Mouse (Mus musculus): ENCODE measurements at regions not wholly inside any gene's neighbourhood (a gene's known extent, or its start where the extent isn't known, plus 50 kb on each side); places are given as distances from the start of the nearest gene placed in this dataset.

DNA sequence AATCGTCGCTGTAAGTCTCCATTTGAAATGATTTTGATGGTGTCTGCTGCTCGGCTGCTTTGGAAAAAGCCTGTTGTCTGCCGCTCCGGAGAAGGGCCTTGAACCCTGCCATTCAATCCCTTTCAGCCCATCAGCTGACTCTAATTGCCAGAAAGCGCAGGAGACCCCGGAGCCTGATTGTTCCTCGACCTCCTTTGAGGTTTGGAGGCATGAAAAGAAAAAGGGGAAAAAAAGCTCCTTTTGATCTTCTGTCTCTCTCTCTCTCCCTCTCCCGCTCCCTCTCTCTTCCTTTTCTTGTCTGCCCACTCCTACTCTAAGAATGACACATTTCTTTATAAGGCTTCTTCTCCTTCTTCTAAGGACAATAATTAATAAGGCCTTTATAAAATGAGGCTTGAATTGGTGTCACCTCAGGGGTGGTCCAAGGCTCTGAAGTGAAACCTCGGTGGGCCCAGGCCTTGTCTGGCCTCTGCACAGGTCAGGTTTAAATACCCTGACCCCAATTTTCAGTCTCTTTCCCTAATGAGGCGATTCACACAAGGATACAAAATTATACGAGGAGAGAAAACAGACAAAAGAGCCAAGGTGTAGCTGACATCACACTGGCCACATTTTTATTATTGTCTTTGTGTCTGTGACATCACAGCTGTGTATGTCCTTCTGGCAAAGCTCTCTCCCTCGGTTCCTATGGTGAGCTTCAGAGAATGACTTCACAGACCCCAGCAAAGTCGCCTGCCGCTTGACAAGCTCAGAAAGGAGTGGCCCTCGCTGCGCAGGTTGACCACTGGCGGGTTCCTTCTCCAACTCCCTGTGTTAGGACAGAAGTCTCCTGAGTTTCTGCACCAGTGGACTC, 787.4 kb downstream of the Nr2f2 start:
- Histone ChIP-seq H3K9me3 (replicated peaks; ENCODE audit: control insufficient read depth, low read length) (no peaks in the 10 kb centered on the region), H3K27ac (ENCODE audit: low read length) (no peak overlapping the region), H3K9ac (ENCODE audit: low read depth, low read length) (no peak overlapping the region), H3K27me3 (ENCODE audit: control insufficient read depth, insufficient read depth, low read depth, low read length) (no peaks in the 10 kb centered on the region), H3K4me1 (ENCODE audit: control insufficient read depth, low read depth, low read length) (no peaks in the 10 kb centered on the region), H3K4me3 (ENCODE audit: low read depth, low read length) (no peak overlapping the region), H3K4me2 (ENCODE audit: low read depth, low read length) (no peak overlapping the region), H3K36me3 (ENCODE audit: control insufficient read depth, insufficient read depth) (no peaks in the 10 kb centered on the region)
- 56% methylated on average over 18 of the region's 18 CpGs for WGBS (ENCODE audit: insufficient replicate concordance)
- no peak for ATAC-seq (ENCODE audit: low read depth)

DNA sequence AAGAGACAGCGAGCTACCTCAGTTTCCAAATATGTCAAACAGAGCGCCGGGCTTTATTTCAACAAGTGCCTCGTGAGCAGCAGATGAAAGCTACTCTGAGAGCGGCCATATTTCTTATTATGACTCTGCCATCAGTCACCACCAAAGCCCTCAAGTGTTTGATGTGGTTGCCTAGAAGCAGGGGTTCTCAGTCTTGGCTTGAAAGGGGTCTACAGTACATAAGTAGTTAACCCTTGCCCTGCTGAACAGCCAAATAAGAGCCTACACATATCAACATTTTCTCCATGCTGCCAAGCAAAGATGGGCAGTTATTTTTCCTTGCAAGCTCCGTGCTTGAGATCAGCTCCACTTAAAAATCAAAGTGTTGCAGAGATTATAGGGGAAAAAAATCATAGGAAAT, 788.8 kb downstream of the Nr2f2 start:
- Histone ChIP-seq H3K9me3 (replicated peaks; ENCODE audit: control insufficient read depth, low read length) (no peaks in the 10 kb centered on the region), H3K27me3 (ENCODE audit: control insufficient read depth, insufficient read depth, low read depth, low read length) (no peaks in the 10 kb centered on the region), H3K4me3 (ENCODE audit: low read depth, low read length) (no peak overlapping the region), H3K9ac (ENCODE audit: low read depth, low read length) (no peak overlapping the region), H3K4me2 (ENCODE audit: low read depth, low read length) (no peak overlapping the region), H3K36me3 (ENCODE audit: control insufficient read depth, insufficient read depth) (no peaks in the 10 kb centered on the region), H3K27ac (ENCODE audit: low read length) (no peak overlapping the region), H3K4me1 (ENCODE audit: control insufficient read depth, low read depth, low read length) (no peaks in the 10 kb centered on the region)
- WGBS (ENCODE audit: insufficient replicate concordance), result 61% methylated on average over 6 of the region's 6 CpGs
- ATAC-seq (ENCODE audit: low read depth), result no peak

DNA sequence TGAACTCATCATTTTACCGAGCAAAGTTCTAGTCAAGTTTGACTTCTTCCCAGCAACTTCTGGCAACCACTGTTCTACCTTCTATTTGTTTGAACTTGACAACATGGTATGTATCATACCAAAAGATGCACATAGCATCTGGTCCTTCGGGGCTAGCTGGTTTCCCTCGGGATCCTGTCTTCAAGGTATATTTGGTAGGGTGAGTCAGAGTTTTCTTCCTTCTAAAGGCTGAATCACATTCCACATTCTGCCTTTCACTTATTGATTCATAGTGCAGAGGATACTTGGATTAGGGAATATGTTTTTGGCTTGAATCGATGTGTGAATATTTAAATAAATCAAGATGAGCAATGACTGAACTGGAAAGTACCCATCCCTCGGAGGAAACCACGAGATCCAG, 789.9 kb downstream of the Nr2f2 start:
- WGBS (ENCODE audit: insufficient replicate concordance), result 65% methylated on average over 6 of the region's 6 CpGs
- no peak for ATAC-seq (ENCODE audit: low read depth)

DNA sequence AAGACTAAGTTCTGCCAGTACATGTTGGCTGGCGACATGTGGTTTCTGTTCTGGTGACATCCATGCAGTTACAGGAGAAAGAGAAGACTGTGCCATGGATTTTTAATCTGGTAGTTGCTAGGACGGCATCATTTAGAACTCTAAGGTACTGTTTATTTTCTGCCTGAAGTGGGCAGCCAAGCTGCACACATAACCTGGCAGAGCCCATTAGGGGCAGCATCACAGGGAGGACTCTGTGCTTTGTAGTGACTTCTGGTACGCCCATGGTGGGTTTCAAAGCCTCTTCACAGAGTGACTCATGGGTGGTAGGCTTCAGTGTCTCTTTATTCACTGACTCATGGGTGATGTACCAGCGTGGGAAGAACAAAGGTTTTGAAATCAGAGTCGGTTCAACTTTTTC, 792.8 kb downstream of the Nr2f2 start:
- no peak overlapping the region for H3K27ac ChIP-seq (ENCODE audit: low read length)
- no peaks in the 10 kb centered on the region for H3K36me3 ChIP-seq (ENCODE audit: control insufficient read depth, insufficient read depth)
- 59% methylated on average over 5 of the region's 5 CpGs for WGBS (ENCODE audit: insufficient replicate concordance)
- H3K4me3 ChIP-seq (ENCODE audit: low read depth, low read length), result no peak overlapping the region
- H3K27me3 ChIP-seq (ENCODE audit: control insufficient read depth, insufficient read depth, low read depth, low read length), result no peaks in the 10 kb centered on the region
- no peaks in the 10 kb centered on the region for H3K4me1 ChIP-seq (ENCODE audit: control insufficient read depth, low read depth, low read length)
- H3K4me2 ChIP-seq (ENCODE audit: low read depth, low read length), result no peak overlapping the region
- no peak overlapping the region for H3K9ac ChIP-seq (ENCODE audit: low read depth, low read length)
- H3K9me3 ChIP-seq (replicated peaks; ENCODE audit: control insufficient read depth, low read length), result no peaks in the 10 kb centered on the region
- no peak for ATAC-seq (ENCODE audit: low read depth)

More for the DNA sequence above, 789.9 kb downstream of the Nr2f2 start:
- Histone ChIP-seq H3K4me1 (ENCODE audit: control insufficient read depth, low read depth, low read length) (no peaks in the 10 kb centered on the region), H3K4me2 (ENCODE audit: low read depth, low read length) (no peak overlapping the region), H3K36me3 (ENCODE audit: control insufficient read depth, insufficient read depth) (no peaks in the 10 kb centered on the region), H3K27me3 (ENCODE audit: control insufficient read depth, insufficient read depth, low read depth, low read length) (no peaks in the 10 kb centered on the region), H3K9ac (ENCODE audit: low read depth, low read length) (no peak overlapping the region), H3K9me3 (replicated peaks; ENCODE audit: control insufficient read depth, low read length) (no peaks in the 10 kb centered on the region), H3K4me3 (ENCODE audit: low read depth, low read length) (no peak overlapping the region), H3K27ac (ENCODE audit: low read length) (no peak overlapping the region)

DNA sequence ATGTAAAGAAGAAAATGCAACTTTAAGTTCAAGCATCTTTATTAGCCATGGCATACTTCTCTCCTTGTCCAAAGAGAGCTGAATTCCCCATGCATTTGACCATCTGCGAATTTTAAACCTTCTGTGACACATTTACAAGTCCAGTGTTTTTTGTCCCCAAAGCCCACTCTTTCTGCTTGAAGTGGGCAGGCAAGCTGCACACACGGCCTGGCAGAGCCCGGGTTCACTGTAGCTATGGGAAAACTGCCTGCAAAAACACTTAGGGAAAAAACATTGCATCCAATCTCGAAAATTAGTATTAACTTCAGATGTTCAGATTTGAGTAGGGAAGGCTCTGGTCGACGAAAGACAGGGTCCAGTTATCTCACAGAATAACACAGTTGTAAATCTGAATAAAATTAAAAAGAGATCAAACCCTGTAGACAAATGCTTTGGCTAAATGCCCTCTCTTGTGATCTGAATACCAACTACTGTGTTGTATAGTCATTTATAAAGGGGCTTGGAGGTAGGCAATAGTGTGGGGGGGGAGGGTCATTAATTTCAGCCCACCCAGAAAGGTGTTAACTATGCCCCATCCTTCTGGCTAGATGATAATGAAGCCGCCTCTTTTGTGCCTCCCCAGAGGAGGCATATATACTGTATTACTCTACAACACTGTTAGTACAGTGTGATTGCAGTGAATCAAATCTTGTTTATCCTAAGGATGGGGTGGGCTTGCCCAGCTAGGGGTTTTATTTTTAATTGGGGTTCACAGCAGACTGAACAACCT, 793.7 kb downstream of the Nr2f2 start:
- H3K36me3 ChIP-seq (ENCODE audit: control insufficient read depth, insufficient read depth), result no peaks in the 10 kb centered on the region
- no peak overlapping the region for H3K9ac ChIP-seq (ENCODE audit: low read depth, low read length)
- H3K27me3 ChIP-seq (ENCODE audit: control insufficient read depth, insufficient read depth, low read depth, low read length), result no peaks in the 10 kb centered on the region
- H3K27ac ChIP-seq (ENCODE audit: low read length), result no peak overlapping the region
- H3K4me1 ChIP-seq (ENCODE audit: control insufficient read depth, low read depth, low read length), result no peaks in the 10 kb centered on the region
- 55% methylated on average over 7 of the region's 7 CpGs for WGBS (ENCODE audit: insufficient replicate concordance)
- H3K4me2 ChIP-seq (ENCODE audit: low read depth, low read length), result no peak overlapping the region
- no peaks in the 10 kb centered on the region for H3K9me3 ChIP-seq (replicated peaks; ENCODE audit: control insufficient read depth, low read length)
- no peak for ATAC-seq (ENCODE audit: low read depth)
- no peak overlapping the region for H3K4me3 ChIP-seq (ENCODE audit: low read depth, low read length)

DNA sequence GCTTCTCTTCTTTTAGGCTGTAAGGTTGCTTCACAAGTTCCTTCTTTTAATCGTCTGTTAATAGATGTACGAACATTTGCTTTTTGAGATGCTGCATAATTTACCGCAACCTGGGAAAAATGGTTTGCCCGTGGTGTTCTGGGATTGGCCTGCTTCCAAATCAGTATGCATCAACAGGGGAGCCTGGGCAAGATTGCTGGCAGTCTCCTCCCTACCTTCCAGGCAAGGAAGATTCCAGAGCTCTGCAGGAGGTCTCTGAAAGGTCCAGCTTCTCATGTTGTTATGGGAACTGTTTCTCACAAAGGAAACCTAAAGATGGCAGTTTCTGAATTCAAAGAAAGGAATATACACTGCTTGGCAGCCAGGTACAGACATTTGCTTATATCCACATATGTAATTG, 799.6 kb downstream of the Nr2f2 start:
- H3K4me2 ChIP-seq (ENCODE audit: low read depth, low read length), result no peak overlapping the region
- ATAC-seq (ENCODE audit: low read depth), result no peak
- H3K27me3 ChIP-seq (ENCODE audit: control insufficient read depth, insufficient read depth, low read depth, low read length), result no peaks in the 10 kb centered on the region
- H3K9me3 ChIP-seq (replicated peaks; ENCODE audit: control insufficient read depth, low read length), result no peaks in the 10 kb centered on the region
- 58% methylated on average over 4 of the region's 4 CpGs for WGBS (ENCODE audit: insufficient replicate concordance)
- H3K4me1 ChIP-seq (ENCODE audit: control insufficient read depth, low read depth, low read length), result no peaks in the 10 kb centered on the region
- H3K36me3 ChIP-seq (ENCODE audit: control insufficient read depth, insufficient read depth), result no peaks in the 10 kb centered on the region
- H3K4me3 ChIP-seq (ENCODE audit: low read depth, low read length), result no peak overlapping the region
- no peak overlapping the region for H3K27ac ChIP-seq (ENCODE audit: low read length)
- H3K9ac ChIP-seq (ENCODE audit: low read depth, low read length), result no peak overlapping the region

DNA sequence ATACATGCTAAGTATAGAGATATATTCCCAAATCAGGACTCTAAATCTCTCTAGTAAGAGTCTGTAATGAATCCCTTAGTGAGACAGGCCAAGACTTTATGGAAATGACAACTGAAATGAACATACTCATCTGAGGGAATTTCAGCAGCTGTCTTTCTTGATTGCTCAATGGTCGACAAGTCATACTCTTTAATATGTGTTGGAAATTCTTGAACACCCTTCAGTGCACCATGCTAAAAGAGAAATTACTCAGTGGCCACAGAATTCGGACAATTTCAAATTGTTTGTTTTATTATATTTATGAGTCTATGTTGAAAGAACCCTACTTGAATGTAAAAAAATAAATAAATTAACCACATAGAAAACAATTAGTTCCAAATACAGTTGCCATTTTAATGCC, 802.1 kb downstream of the Nr2f2 start:
- Histone ChIP-seq H3K27ac (ENCODE audit: low read length) (no peak overlapping the region), H3K9me3 (replicated peaks; ENCODE audit: control insufficient read depth, low read length) (no peaks in the 10 kb centered on the region), H3K27me3 (ENCODE audit: control insufficient read depth, insufficient read depth, low read depth, low read length) (no peaks in the 10 kb centered on the region), H3K4me3 (ENCODE audit: low read depth, low read length) (no peak overlapping the region), H3K4me2 (ENCODE audit: low read depth, low read length) (no peak overlapping the region), H3K4me1 (ENCODE audit: control insufficient read depth, low read depth, low read length) (no peaks in the 10 kb centered on the region), H3K9ac (ENCODE audit: low read depth, low read length) (no peak overlapping the region), H3K36me3 (ENCODE audit: control insufficient read depth, insufficient read depth) (no peaks in the 10 kb centered on the region)
- no peak for ATAC-seq (ENCODE audit: low read depth)
- 53% methylated on average over 2 of the region's 2 CpGs for WGBS (ENCODE audit: insufficient replicate concordance)

DNA sequence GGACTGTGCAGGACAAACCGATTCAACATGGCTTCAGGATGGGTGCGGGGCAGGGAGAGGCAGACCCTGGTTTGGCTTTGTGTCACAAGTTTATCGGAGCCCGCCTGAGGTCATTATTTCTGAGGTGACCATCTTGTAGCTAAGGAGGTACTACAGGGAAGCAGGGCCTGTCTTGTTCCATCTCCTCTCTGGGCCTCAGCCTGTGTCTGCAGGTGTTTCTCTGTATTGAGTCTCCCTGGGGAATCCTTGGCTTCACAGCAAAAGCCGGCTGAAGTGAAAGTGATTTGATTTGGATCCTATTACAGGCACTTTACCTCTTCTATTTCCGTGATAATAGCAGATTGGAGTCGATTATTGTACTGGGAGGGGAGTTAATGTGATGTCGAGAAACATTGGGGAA, 805.7 kb upstream of the Arrdc4 start:
- ATAC-seq (ENCODE audit: low read depth), result no peak
- Histone ChIP-seq H3K27ac (ENCODE audit: low read length) (no peak overlapping the region), H3K27me3 (ENCODE audit: control insufficient read depth, insufficient read depth, low read depth, low read length) (no peaks in the 10 kb centered on the region), H3K4me3 (ENCODE audit: low read depth, low read length) (no peak overlapping the region), H3K9ac (ENCODE audit: low read depth, low read length) (no peak overlapping the region), H3K4me1 (ENCODE audit: control insufficient read depth, low read depth, low read length) (no peaks in the 10 kb centered on the region), H3K9me3 (replicated peaks; ENCODE audit: control insufficient read depth, low read length) (no peaks in the 10 kb centered on the region), H3K4me2 (ENCODE audit: low read depth, low read length) (no peak overlapping the region), H3K36me3 (ENCODE audit: control insufficient read depth, insufficient read depth) (no peaks in the 10 kb centered on the region)
- WGBS (ENCODE audit: insufficient replicate concordance), result 57% methylated on average over 8 of the region's 8 CpGs

DNA sequence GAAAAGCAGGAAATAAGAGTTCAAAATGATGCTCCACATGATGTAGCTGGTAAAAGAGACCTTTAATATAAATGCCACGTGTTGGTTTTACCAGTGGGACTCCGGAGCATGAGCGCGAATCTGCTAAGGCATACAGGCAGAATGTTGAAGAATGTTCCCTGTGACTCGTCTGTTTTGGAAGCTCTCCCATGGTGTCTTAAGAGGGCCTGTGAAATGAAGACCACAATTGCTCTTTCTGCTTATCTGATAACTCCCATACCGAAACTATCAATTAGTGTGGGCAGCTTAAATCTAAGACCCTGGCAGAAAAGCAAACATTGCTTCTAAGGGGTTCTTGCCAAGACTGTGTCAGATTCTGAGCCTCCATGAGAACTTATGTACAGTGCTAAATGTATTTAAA, 804.9 kb upstream of the Arrdc4 start:
- Histone ChIP-seq H3K27ac (ENCODE audit: low read length) (no peak overlapping the region), H3K4me1 (ENCODE audit: control insufficient read depth, low read depth, low read length) (no peaks in the 10 kb centered on the region), H3K4me3 (ENCODE audit: low read depth, low read length) (no peak overlapping the region), H3K27me3 (ENCODE audit: control insufficient read depth, insufficient read depth, low read depth, low read length) (no peaks in the 10 kb centered on the region), H3K36me3 (ENCODE audit: control insufficient read depth, insufficient read depth) (no peaks in the 10 kb centered on the region), H3K9me3 (replicated peaks; ENCODE audit: control insufficient read depth, low read length) (no peaks in the 10 kb centered on the region), H3K4me2 (ENCODE audit: low read depth, low read length) (no peak overlapping the region), H3K9ac (ENCODE audit: low read depth, low read length) (no peak overlapping the region)
- WGBS (ENCODE audit: insufficient replicate concordance), result 64% methylated on average over 6 of the region's 6 CpGs
- ATAC-seq (ENCODE audit: low read depth), result no peak
